Mouse (Mus musculus) heart, embryonic 12.5 days (tissue): ENCODE measurements at regions not wholly inside any gene's neighbourhood (a gene's known extent, or its start where the extent isn't known, plus 50 kb on each side); places are given as distances from the start of the nearest gene placed in this dataset.
A peak's percentile ranks its signal among the peaks of the same experiment; 100 is the strongest.

Source experiments
- ATAC-seq: fragments of 200-750 bp; cut with Nextera tagmentation; 2 replicates; pipeline ENCODE4 v1.8.0; 2017; ENCODE audit warnings: moderate TSS enrichment, moderate library complexity; ENCODE audit not compliant: insufficient number of reproducible peaks, low FRiP score
- H3K27ac ChIP-seq: fragments of 300-500 bp; sonication (generic); 2 replicates; pipeline ENCODE4 v1.5.1; 2016; ENCODE audit warnings: mild to moderate bottlenecking, moderate library complexity; ENCODE audit not compliant: poor library complexity, severe bottlenecking
- H3K27me3 ChIP-seq: fragments of 300-500 bp; sonication (generic); replicated peaks from 2 replicates; pipeline ENCODE4 v1.6.1; 2016; ENCODE audit warnings: mild to moderate bottlenecking, moderate library complexity
- H3K36me3 ChIP-seq: fragments of 300-500 bp; sonication (generic); 2 replicates; pipeline ENCODE4 v1.6.1; 2016; ENCODE audit warnings: mild to moderate bottlenecking, moderate library complexity
- H3K4me1 ChIP-seq: fragments of 300-500 bp; sonication (generic); replicated peaks from 2 replicates; pipeline ENCODE4 v1.6.1; 2016; ENCODE audit warnings: mild to moderate bottlenecking
- H3K4me2 ChIP-seq: fragments of 300-500 bp; sonication (generic); 2 replicates; pipeline ENCODE4 v1.6.1; 2016; ENCODE audit warnings: mild to moderate bottlenecking, moderate library complexity
- H3K4me3 ChIP-seq: fragments of 300-500 bp; sonication (generic); 2 replicates; pipeline ENCODE4 v1.5.1; 2016; ENCODE audit warnings: mild to moderate bottlenecking
- H3K9ac ChIP-seq: fragments of 300-500 bp; sonication (generic); 2 replicates; pipeline ENCODE4 v1.6.1; 2016; ENCODE audit warnings: mild to moderate bottlenecking, moderate library complexity
- H3K9me3 ChIP-seq: fragments of 300-500 bp; sonication (generic); replicated peaks from 2 replicates; pipeline ENCODE4 v1.6.1; 2016; ENCODE audit warnings: mild to moderate bottlenecking, moderate library complexity
- WGBS: fragments of 180-500 bp; shearing (Covaris S2); methylation state at CpG from one replicate; pipeline ENCODE4 v1.1.7; 2016; 5-methylcytosine and 5-hydroxymethylcytosine counted together

GRCm38 (mm10) chr5:90029751-90030150 is 146.6 kb upstream of the Adamts3 start:
- Histone ChIP-seq H3K9me3 (no peaks in the 10 kb centered on the region), H3K27me3 (no peaks in the 10 kb centered on the region), H3K4me2 (no peak overlapping the region), H3K4me1 (0 out of 2 replicates have a peak, but pooled peaks cover 3% of the 10 kb centered on the region), H3K9ac (no peak overlapping the region), H3K27ac (no peak overlapping the region), H3K4me3 (no peak overlapping the region), H3K36me3 (no peaks in the 10 kb centered on the region)
- WGBS, result 60% methylated on average over 6 of the region's 6 CpGs
- no peak for ATAC-seq

GRCm38 (mm10) chr5:90026835-90027753 is 144.0 kb upstream of the Adamts3 start:
- no peaks in the 10 kb centered on the region for H3K9me3 ChIP-seq
- H3K4me2 ChIP-seq, result 0 out of 2 replicates have a peak overlapping the region, but pooled peaks have one; percentile 2
- H3K4me1 ChIP-seq, result 0 out of 2 replicates have a peak, but pooled peaks cover 3% of the 10 kb centered on the region
- no peak for ATAC-seq
- no peaks in the 10 kb centered on the region for H3K36me3 ChIP-seq
- H3K9ac ChIP-seq, result no peak overlapping the region
- no peak overlapping the region for H3K4me3 ChIP-seq
- no peaks in the 10 kb centered on the region for H3K27me3 ChIP-seq
- H3K27ac ChIP-seq, result no peak overlapping the region
- WGBS, result 49% methylated on average over 17 of the region's 17 CpGs

GRCm38 (mm10) chr5:90021447-90021846 is 138.3 kb upstream of the Adamts3 start:
- no peaks in the 10 kb centered on the region for H3K36me3 ChIP-seq
- no peaks in the 10 kb centered on the region for H3K27me3 ChIP-seq
- WGBS, result 77% methylated on average over 1 of the region's 1 CpGs
- no peaks in the 10 kb centered on the region for H3K4me1 ChIP-seq
- no peak overlapping the region for H3K4me3 ChIP-seq
- no peaks in the 10 kb centered on the region for H3K9me3 ChIP-seq
- no peak overlapping the region for H3K9ac ChIP-seq
- ATAC-seq, result no peak
- no peak overlapping the region for H3K27ac ChIP-seq
- H3K4me2 ChIP-seq, result no peak overlapping the region

- no peak for ATAC-seq
- no peak overlapping the region for H3K27ac ChIP-seq
- H3K4me1 ChIP-seq, result no peaks in the 10 kb centered on the region
- H3K9ac ChIP-seq, result no peak overlapping the region
- WGBS, result 79% methylated on average over 6 of the region's 6 CpGs
- no peaks in the 10 kb centered on the region for H3K27me3 ChIP-seq
- no peak overlapping the region for H3K4me2 ChIP-seq
- H3K4me3 ChIP-seq, result no peak overlapping the region
- H3K9me3 ChIP-seq, result no peaks in the 10 kb centered on the region
- H3K36me3 ChIP-seq, result no peaks in the 10 kb centered on the region
Measured at GRCm38 (mm10) chr5:90000758-90001157, 117.6 kb upstream of the Adamts3 start.

- Histone ChIP-seq H3K4me2 (no peak overlapping the region), H3K36me3 (no peaks in the 10 kb centered on the region), H3K27ac (no peak overlapping the region), H3K27me3 (no peaks in the 10 kb centered on the region), H3K4me1 (no peaks in the 10 kb centered on the region), H3K4me3 (no peak overlapping the region), H3K9me3 (no peaks in the 10 kb centered on the region), H3K9ac (no peak overlapping the region)
- no peak for ATAC-seq
- 55% methylated on average over 2 of the region's 2 CpGs for WGBS
Measured at GRCm38 (mm10) chr5:89991568-89991967, 108.4 kb upstream of the Adamts3 start.

- Histone ChIP-seq H3K4me1 (no peaks in the 10 kb centered on the region), H3K4me2 (no peak overlapping the region), H3K27ac (no peak overlapping the region), H3K4me3 (no peak overlapping the region), H3K9ac (no peak overlapping the region), H3K36me3 (no peaks in the 10 kb centered on the region), H3K27me3 (no peaks in the 10 kb centered on the region), H3K9me3 (no peaks in the 10 kb centered on the region)
- ATAC-seq, result no peak
- WGBS, result 51% methylated on average over 6 of the region's 6 CpGs
Measured at GRCm38 (mm10) chr5:89981627-89982026, 98.5 kb upstream of the Adamts3 start.

- H3K4me3 ChIP-seq, result no peak overlapping the region
- no peaks in the 10 kb centered on the region for H3K27me3 ChIP-seq
- 78% methylated on average over 3 of the region's 3 CpGs for WGBS
- ATAC-seq, result no peak
- H3K4me2 ChIP-seq, result no peak overlapping the region
- no peak overlapping the region for H3K9ac ChIP-seq
- H3K9me3 ChIP-seq, result no peaks in the 10 kb centered on the region
- no peaks in the 10 kb centered on the region for H3K36me3 ChIP-seq
- H3K27ac ChIP-seq, result no peak overlapping the region
- no peaks in the 10 kb centered on the region for H3K4me1 ChIP-seq
Measured at GRCm38 (mm10) chr5:89980204-89980603, 97.1 kb upstream of the Adamts3 start.

GRCm38 (mm10) chr5:89952611-89953010 is 69.5 kb upstream of the Adamts3 start:
- Histone ChIP-seq H3K4me1 (no peaks in the 10 kb centered on the region), H3K4me2 (no peak overlapping the region), H3K9me3 (no peaks in the 10 kb centered on the region), H3K9ac (no peak overlapping the region), H3K4me3 (no peak overlapping the region), H3K27ac (no peak overlapping the region), H3K27me3 (no peaks in the 10 kb centered on the region), H3K36me3 (no peaks in the 10 kb centered on the region)
- 81% methylated on average over 11 of the region's 11 CpGs for WGBS
- no peak for ATAC-seq

- Histone ChIP-seq H3K9ac (no peak overlapping the region), H3K27me3 (no peaks in the 10 kb centered on the region), H3K9me3 (no peaks in the 10 kb centered on the region), H3K27ac (no peak overlapping the region), H3K4me1 (no peaks in the 10 kb centered on the region), H3K4me3 (no peak overlapping the region), H3K4me2 (no peak overlapping the region), H3K36me3 (no peaks in the 10 kb centered on the region)
- WGBS, result 79% methylated on average over 3 of the region's 3 CpGs
- ATAC-seq, result no peak
Measured at GRCm38 (mm10) chr5:89945660-89945925, 62.5 kb upstream of the Adamts3 start.

GRCm38 (mm10) chr5:89944855-89945659 is 61.9 kb upstream of the Adamts3 start:
- no peaks in the 10 kb centered on the region for H3K27me3 ChIP-seq
- WGBS, result 67% methylated on average over 5 of the region's 5 CpGs
- no peaks in the 10 kb centered on the region for H3K4me1 ChIP-seq
- no peak overlapping the region for H3K4me2 ChIP-seq
- no peak overlapping the region for H3K27ac ChIP-seq
- no peak overlapping the region for H3K4me3 ChIP-seq
- no peak for ATAC-seq
- no peaks in the 10 kb centered on the region for H3K36me3 ChIP-seq
- peaks cover 1% of the 10 kb centered on the region for H3K9me3 ChIP-seq
- no peak overlapping the region for H3K9ac ChIP-seq

- Histone ChIP-seq H3K36me3 (no peaks in the 10 kb centered on the region), H3K4me2 (no peak overlapping the region), H3K27me3 (no peaks in the 10 kb centered on the region), H3K4me3 (no peak overlapping the region), H3K9ac (no peak overlapping the region), H3K27ac (no peak overlapping the region), H3K9me3 (peaks cover 4% of the 10 kb centered on the region), H3K4me1 (no peaks in the 10 kb centered on the region)
- no peak for ATAC-seq
- 75% methylated on average over 9 of the region's 9 CpGs for WGBS
Measured at GRCm38 (mm10) chr5:89943276-89944127, 60.4 kb upstream of the Adamts3 start.
